Mouse (Mus musculus) spleen, adult 12 weeks (tissue): ENCODE results near the gene Sept1.
"Not testable (repeated sequence)": the region's sequence is repeated elsewhere in the genome, so short reads cannot be mapped to it uniquely, and the experiment has no call there.

Source experiments
- DNase-seq: peaks from one replicate; pipeline ENCODE4 v3.0.0; 2022; ENCODE audit warnings: low spot score

The Sept1 gene

DNA sequence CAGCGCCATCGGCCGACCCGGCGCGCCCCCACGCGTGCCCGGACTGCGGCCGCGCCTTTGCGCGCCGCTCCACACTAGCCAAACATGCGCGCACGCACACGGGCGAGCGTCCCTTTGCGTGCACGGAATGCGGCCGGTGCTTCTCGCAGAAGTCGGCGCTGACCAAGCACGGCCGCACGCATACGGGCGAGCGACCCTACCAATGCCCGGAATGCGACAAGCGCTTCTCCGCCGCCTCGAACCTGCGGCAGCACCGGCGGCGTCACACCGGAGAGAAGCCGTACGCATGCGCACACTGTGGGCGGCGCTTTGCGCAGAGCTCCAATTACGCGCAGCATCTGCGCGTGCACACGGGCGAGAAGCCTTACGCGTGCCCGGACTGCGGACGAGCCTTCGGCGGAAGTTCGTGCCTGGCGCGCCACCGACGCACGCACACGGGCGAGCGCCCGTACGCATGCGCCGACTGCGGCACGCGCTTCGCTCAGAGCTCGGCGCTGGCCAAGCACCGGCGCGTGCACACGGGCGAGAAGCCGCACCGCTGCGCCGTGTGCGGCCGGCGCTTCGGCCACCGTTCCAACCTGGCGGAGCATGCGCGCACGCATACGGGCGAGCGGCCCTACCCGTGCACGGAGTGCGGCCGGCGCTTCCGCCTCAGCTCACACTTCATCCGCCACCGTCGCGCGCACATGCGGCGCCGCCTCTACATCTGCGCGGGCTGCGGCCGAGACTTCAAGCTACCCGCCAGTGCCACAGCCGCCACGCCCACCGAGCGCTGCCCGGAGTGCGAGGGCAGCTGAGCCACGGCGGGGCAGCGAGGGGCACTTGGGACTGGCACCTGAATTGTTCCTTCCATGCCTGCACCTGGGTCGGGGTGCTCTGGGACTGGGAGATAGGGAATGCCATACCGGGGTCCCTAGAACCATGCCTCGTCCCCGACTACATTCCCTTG, 21.2 kb upstream of the Sept1 start:
- peak; percentile 89 for DNase-seq

- no peak for DNase-seq
Observed at GRCm38 (mm10) chr7:127253341-127253740, 20.4 kb upstream of the Sept1 start.

DNA sequence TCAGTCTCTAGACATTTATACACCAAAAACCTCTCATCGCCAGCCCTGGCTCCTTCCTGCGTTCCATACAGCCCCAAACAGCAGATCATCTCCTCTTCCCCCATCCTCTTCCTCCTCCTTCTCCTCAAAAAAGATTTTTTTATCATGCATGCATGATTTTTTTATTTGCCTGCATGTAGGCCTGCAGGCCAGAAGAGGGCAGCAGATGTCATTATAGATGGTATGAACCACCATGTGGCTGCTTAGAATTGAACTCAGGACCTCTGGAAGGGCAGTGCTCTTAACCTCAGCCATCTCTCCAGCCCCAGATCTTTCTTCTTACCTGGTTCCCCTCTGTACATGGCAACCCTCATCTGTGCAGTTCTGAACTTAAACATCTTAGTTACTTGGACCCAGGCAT, 19.5 kb upstream of the Sept1 start:
- no peak for DNase-seq

GRCm38 (mm10) chr7:127250511-127250910, 17.6 kb upstream of the Sept1 start:
- not testable (repeated sequence) for DNase-seq

DNA sequence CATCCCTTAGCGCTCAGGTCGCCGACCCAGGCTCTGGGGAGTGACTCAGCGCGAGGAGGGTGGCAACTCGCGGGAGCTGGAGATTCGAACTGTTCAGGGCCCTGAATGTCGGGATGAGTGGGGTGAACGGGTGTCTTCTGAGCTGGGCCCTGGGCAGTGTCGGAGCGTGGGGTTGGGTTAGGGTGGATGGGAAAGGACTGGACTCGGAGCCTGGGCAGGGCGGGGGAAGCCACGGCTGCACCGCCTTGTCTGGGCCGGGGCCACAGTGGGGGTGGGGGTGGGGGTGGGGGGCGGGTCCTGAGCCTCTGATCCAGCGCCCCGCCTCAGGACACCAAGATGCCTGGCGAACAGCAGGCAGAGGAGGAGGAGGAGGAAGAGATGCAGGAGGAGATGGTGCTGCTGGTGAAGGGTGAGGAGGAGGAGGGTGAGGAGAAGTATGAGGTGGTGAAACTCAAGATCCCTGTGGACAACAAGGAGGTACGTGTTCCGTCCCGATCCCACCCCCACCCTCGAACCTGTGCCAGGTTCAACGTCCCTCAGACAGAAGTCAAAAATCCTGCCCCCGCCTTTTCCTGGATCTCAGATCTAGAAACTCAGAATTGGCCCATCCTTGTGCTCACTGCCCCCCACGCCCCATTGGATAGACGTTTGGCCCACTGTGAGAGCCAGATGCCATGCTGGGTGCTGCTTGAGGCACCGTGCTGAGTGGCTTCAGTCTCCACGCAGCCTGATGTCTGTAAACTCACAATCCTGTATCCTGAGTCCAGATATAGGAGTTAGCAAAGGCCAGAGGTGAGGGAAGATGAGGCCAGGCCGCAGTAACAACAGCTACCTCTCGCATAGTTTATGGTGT, 12.0 kb upstream of the Sept1 start:
- DNase-seq, result no peak

- peak; percentile 88 for DNase-seq
Observed at GRCm38 (mm10) chr7:127243870-127244657, 11.1 kb upstream of the Sept1 start, which contains the start of gene Zfp771. Gene Zfp771, plus strand, starts transcription at chr7:127244274.

DNA sequence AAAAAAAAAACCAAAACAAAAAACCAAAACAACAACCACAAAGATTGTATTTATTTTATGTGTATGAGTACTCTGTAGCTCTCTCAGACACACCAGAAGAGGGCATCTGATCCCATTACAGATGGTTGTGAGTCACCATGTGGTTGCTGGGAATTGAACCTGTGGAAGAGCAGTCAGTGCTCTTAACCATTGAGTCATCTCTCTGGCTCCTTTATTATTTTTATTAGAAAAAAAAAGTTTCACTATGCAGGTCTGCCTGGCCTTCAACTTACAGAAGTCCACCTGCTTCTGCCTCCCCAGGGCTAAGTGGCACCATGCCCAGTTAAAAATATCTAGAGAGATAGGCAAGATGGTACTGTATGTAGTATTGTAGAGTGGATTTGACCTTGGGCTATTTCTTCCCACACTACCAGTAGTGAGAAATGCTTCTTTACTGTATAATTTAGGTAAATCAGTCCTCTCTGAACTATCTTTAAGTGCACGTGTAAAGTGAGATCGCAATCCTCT, 10.5 kb upstream of the Sept1 start:
- DNase-seq, result no peak

DNA sequence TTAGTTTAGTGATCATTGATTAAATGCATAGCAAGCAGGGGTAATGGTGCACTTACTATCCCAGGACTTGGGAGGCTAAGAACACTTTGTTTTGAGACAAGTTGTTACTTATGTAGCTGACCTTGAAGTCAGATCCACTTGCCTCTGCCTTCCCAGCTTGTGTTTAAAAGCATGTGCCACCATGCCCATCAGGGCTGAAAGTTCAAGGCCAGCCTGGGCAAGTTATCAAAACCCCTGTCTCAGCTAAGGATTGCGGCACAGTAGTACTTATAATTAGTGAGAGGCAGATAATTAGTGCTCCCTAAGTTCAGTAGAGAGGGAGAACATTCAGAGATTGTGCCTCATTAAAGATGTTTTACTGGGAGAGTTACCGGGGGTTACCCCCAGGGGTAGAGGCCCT, 1.8 kb upstream of the Sept1 start:
- DNase-seq, result no peak

DNA sequence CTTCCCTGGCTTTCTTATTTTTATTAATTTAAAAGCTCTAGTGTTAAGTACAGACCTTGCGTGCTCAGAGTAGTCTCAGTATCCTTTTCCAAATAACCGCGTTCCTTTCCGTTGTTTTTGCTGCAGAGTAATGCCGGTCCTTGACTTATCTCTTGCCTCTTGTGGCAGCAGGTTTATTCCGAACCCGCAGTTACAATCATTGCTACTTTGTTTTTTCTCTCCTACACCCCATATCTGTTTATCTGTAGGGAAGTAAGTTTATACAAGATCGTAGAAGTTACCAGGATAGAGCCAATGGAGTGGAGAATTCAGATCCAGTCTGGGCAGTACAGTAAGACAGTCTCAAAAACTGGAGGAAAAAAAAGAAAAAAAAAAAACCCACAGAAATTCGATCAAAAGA, 835 bp upstream of the Sept1 start:
- DNase-seq, result no peak

- DNase-seq, result no peak
Observed at GRCm38 (mm10) chr7:127233368-127233749, 429 bp upstream of the Sept1 start.

DNA sequence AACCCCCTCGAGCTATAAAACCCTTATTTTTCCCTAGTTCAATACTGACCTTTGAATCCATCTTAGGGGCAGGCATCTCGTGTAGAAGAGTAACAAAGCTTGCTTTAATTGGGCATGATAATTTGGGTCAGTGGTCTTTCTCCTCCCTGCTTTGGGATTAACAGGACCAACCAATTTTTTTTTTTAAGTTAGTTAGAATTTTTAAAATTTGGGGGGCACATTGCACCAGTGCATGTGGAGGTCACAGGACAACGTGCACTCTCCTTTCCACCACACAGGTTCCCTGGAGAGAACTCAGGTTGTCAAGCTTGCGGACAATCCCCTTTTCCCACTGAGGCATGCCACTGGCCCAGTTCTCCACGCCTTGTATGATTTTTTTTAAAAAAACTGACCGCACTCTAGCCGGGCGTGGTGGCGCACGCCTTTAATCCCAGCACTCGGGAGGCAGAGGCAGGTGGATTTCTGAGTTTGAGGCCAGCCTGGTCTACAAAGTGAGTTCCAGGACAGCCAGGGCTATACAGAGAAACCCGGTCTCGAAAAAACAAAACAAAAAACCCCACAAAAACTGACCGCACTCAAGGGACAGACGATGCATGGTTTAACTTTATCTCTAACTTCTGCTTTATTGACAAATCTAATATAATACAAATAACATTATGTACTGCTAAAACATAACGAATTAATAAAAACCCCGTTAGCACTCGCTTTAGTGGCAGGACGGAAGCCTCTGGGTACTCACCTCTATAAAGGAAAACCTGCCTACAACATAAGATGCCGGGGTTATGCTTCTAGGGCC, 906 bp downstream of the Sept1 start:
- DNase-seq, result no peak

DNA sequence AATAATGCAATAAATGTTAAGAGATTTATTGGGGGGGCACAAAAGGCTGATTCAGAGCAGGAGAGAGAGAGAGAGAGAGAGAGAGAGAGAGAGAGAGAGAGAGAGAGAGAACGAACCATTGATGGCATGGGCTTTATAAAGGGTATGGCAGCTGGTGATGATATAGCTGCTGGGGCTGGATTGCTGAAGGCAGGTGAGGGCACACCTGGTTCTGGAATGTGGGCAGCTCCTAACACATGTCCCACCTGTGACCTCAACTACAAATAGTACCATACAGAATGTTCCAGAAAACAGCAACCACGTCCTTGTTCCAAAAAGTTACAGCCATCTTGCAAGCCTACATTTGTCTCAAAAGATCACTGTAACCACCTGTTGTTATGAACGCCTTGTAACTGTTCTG, 1.6 kb downstream of the Sept1 start:
- no peak for DNase-seq

DNA sequence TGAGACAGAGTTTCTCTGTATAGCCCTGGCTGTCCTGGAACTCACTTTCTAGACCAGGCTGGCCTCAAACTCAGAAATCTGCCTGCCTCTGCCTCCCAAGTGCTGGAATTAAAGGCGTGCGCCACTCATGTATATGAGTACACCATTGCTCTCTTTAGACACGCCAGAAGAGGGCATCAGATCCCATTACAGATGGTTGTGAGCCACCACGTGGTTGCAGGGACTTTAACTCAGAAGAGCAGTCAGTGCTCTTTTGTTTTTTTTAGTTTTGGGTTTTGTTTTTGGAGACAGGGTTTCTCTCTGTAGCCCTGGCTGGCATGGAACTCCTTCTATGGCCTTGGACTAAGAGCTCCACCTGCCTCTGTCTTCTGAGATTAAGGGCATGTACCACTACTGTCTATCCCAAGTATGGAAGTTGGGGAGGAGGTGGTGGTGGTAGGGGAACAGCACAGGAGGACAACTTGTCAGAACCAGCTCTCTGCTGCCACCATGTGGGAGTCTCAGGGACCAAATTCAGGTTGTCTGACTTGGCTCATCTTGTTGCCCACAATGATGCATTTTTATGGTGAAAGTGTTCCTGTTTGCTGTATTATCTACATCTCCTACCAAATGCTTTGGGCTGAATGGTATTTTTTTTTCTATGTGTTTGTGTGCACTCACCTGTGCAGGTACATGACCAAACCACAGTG, 4.2 kb downstream of the Sept1 start:
- DNase-seq, result peak; percentile 80

DNA sequence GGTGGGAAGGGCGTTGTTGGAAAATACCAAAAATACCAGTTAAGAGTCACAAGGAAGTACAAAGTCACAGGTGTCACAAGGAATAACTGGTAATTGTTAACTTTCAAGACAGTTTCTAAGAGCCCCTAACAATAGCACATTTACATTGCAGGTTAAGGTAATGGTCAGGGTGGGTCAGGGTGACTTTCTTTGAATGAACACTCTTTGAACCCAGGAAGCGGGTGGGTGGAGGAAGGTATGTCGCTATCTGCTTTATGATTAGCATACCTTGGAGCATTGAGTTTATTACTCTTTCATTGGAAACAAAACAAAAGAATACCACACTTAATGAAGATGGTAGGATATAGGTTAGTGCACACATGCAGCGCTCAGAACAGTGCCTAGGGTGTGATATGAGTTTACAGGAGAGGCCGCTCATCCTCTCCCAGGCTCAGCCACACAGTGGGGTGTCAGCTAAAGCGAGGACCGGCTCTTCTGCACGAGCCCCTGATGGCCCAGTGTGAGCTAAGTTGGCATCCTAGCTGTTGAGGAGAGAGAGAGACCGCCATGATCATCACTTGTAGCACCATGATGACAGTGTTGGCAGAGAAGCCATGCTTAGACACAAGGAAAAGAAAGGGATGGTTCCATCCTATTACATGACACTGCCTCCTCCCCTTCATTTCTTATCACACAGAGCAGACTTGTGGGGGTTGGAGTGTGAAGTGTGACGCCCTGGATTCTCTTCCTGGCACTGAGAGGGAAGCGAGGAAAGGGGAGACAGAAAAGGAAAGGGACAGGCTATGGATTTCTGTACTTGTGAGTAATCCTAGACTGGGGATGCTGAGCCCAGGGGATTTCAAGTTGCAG, 7.6 kb downstream of the Sept1 start:
- peak; percentile 52 for DNase-seq

GRCm38 (mm10) chr7:127224616-127225015, 8.3 kb downstream of the Sept1 start:
- no peak for DNase-seq

- DNase-seq, result no peak
Observed at GRCm38 (mm10) chr7:127223515-127224478, 9.1 kb downstream of the Sept1 start.

DNA sequence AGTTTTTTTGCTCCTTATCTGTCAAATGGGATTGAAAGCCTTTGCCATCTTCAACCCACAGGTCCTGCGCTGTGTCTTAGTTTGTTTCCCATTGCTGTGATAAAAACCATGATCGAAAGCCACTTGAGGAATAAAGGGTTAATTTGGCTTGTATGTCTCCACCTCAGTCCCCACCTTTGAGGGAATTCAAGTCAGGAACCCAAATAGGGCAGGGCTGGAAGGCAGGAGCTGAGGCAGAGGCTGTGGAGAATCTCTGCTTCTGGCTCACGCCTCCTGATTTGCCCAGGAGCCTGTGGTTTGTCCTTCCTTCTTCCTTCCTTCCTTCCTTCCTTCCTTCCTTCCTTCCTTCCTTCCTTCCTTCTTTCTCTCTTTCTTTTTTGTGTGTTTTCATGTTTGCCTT, 9.8 kb downstream of the Sept1 start:
- DNase-seq, result no peak

DNA sequence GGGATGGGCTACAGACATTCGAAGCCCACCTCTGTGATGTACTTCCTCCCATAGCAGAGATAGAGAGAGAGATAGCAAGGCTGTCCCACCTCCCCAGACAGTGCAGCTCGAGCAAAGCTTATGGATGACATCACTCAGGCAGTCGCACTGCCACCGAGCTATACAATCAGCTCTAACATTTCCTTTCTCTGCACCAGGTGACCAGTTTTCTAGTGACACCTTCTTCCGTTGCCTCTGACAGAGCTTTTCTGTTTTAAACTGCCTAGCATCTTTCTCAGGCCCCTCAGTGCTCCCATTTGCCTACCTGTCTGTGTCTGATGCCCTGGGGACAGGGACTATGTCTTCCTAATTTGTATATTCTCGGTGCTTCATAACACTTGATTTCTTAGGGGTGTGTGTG, 12.5 kb downstream of the Sept1 start:
- DNase-seq, result no peak
